Comparison of ENCODE assay signal across 17 mouse cellular contexts in genomic region chr5:42977108-42977507, GRCm38 (mm10).
"Had no signal": no experiment of that assay in that cellular context is flagged by ENCODE, and none has a peak within 500 bp of the region (broad histone marks: within the 10 kb centered on the region; RNA-seq: fewer than 3 reads in every experiment).

No protein-coding gene starts in this region.

- H3K4me1 ChIP-seq: lung, embryonic 15.5 days; midbrain, embryonic 13.5 days; midbrain, embryonic 15.5 days; neural tube, embryonic 12.5 days; stomach, embryonic 15.5 days had no signal

- H3K36me3 ChIP-seq: lung, embryonic 15.5 days; midbrain, embryonic 13.5 days; midbrain, embryonic 15.5 days; neural tube, embryonic 12.5 days; stomach, embryonic 15.5 days had no signal

- ATAC-seq: liver, postnatal 0 days; lung, postnatal 0 days; midbrain, embryonic 13.5 days; midbrain, embryonic 15.5 days had no signal

- DNase-seq: liver, postnatal 0 days; lung, adult 2 months; lung, postnatal 14 days; lung, postnatal 36 days; right cerebral cortex, postnatal 14 days; thymus, adult 18-20 months; thymus, postnatal 14 days; thymus, postnatal 36 days had no signal

- H3K4me3 ChIP-seq: lung, embryonic 15.5 days; megakaryocyte, embryonic 14.5 days; midbrain, embryonic 13.5 days; midbrain, embryonic 15.5 days; neural tube, embryonic 12.5 days; stomach, embryonic 15.5 days had no signal

- H3K9me3 ChIP-seq: lung, embryonic 15.5 days; megakaryocyte, embryonic 14.5 days; midbrain, embryonic 13.5 days; midbrain, embryonic 15.5 days; neural tube, embryonic 12.5 days; stomach, embryonic 15.5 days had no signal

- H3K27ac ChIP-seq: lung, embryonic 15.5 days; macrophage; midbrain, embryonic 13.5 days; midbrain, embryonic 15.5 days; neural tube, embryonic 12.5 days; stomach, embryonic 15.5 days; stomach, postnatal 0 days had no signal

- H3K27me3 ChIP-seq: lung, embryonic 15.5 days; midbrain, embryonic 13.5 days; midbrain, embryonic 15.5 days; neural tube, embryonic 12.5 days; stomach, embryonic 15.5 days had no signal

- H3K9ac ChIP-seq: liver, postnatal 0 days; lung, embryonic 15.5 days; midbrain, embryonic 13.5 days; midbrain, embryonic 15.5 days; neural tube, embryonic 12.5 days; stomach, embryonic 15.5 days had no signal
